Mouse (Mus musculus) induced T-regulatory cell, adult 2 months (primary cell): Measurements from ENCODE around the gene Selenov.
"Not testable (repeated sequence)": the region's sequence is repeated elsewhere in the genome, so short reads cannot be mapped to it uniquely, and the experiment has no call there.

Source experiments
- DNase-seq: peaks from one replicate; pipeline ENCODE4 v3.0.0-alpha.2; 2012; ENCODE audit warnings: low read depth

The Selenov gene

GRCm38 (mm10) chr7:28294481-28294880 lies 3.5 kb upstream of the Selenov start:
- peak; percentile 54 for DNase-seq

- DNase-seq = no peak
Observed at GRCm38 (mm10) chr7:28290165-28290564, 821 bp downstream of the Selenov start.

GRCm38 (mm10) chr7:28280630-28281029 lies 10.4 kb downstream of the Selenov start:
- DNase-seq = no peak

- DNase-seq = no peak
Observed at GRCm38 (mm10) chr7:28278279-28278652, 12.7 kb downstream of the Selenov start.

- DNase-seq = peak; percentile 96
Observed at GRCm38 (mm10) chr7:28277615-28278278, 13.2 kb downstream of the Selenov start, which contains the start of gene Eid2b. TSS of gene Eid2b (plus strand) at chr7:28277739.

- no peak for DNase-seq
Observed at GRCm38 (mm10) chr7:28277237-28277614, 13.8 kb downstream of the Selenov start.

GRCm38 (mm10) chr7:28271761-28272160 lies 19.2 kb downstream of the Selenov start:
- peak; percentile 43 for DNase-seq

GRCm38 (mm10) chr7:28269355-28269754 lies 21.6 kb downstream of the Selenov start:
- DNase-seq = peak; percentile 32

GRCm38 (mm10) chr7:28268576-28268975 lies 22.4 kb downstream of the Selenov start:
- no peak for DNase-seq

GRCm38 (mm10) chr7:28268042-28268531 lies 22.9 kb downstream of the Selenov start:
- DNase-seq = peak; percentile 39

- DNase-seq = peak; percentile 59
Observed at GRCm38 (mm10) chr7:28267129-28268041, 23.6 kb downstream of the Selenov start, which contains the start of gene Eid2. TSS of gene Eid2 (plus strand) at chr7:28267881.

- DNase-seq = no peak
Observed at GRCm38 (mm10) chr7:28265391-28265790, 25.6 kb downstream of the Selenov start.

GRCm38 (mm10) chr7:28263786-28264185 lies 27.2 kb downstream of the Selenov start:
- DNase-seq = peak; percentile 73

- no peak for DNase-seq
Observed at GRCm38 (mm10) chr7:28262861-28263260, 28.1 kb downstream of the Selenov start.

- peak; percentile 39 for DNase-seq
Observed at GRCm38 (mm10) chr7:28255476-28255875, 35.5 kb downstream of the Selenov start.

GRCm38 (mm10) chr7:28254591-28254990 lies 36.4 kb downstream of the Selenov start:
- no peak for DNase-seq

- no peak for DNase-seq
Observed at GRCm38 (mm10) chr7:28251976-28252375, 39.0 kb downstream of the Selenov start.

GRCm38 (mm10) chr7:28248957-28249356 lies 42.0 kb downstream of the Selenov start:
- no peak for DNase-seq

- DNase-seq = not testable (repeated sequence)
Observed at GRCm38 (mm10) chr7:28243943-28244342, 47.0 kb downstream of the Selenov start.
